Mouse (Mus musculus): Measurements from ENCODE around the gene Creb3l2.

DNA sequence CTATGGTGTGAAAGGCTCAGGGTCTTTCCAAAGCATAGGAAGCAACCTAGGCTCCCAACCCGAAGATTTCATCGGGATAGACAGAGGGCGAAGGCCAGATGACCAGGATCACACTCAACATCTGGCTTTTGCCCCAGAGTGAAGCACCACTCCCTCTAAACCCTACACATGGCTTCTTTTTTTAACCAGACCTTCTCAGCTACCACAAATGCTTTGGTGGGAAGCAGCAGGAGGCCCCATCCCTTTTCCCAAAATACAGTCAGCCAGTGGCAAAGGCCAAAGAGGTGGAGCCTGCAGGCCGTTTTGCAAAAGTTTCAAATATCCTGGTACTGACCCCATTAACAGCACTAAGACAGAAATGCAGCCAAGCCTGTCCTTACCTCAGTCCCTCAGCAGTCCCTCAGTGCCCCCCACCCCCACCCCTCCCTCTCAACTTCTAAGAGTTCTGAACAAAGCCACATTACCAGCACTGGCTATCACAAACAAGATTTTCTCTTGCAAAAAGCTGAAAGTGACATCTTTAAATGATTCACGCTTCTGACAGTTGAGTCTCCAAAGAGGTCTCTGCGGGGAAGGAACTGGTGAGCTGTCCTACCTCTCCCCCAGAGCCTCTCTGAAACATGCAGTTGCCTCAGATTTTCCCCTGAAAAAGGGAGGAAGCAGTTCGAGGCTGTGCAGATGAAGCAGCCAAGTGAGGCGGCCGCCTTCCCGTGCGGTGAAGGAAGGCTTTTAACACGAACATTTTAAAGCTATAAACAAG, 1.3 kb downstream of the Creb3l2 start:
- no peak for TF ChIP-seq CTCF (IDR thresholded peaks at IDR 0.05; ENCODE audit: low read depth)
- no peak for TF ChIP-seq EP300 (IDR thresholded peaks at IDR 0.05; ENCODE audit: low read depth)

All from heart, postnatal 0 days (tissue).